1 mouse cellular context compared by ENCODE assay signal in the genomic region with DNA sequence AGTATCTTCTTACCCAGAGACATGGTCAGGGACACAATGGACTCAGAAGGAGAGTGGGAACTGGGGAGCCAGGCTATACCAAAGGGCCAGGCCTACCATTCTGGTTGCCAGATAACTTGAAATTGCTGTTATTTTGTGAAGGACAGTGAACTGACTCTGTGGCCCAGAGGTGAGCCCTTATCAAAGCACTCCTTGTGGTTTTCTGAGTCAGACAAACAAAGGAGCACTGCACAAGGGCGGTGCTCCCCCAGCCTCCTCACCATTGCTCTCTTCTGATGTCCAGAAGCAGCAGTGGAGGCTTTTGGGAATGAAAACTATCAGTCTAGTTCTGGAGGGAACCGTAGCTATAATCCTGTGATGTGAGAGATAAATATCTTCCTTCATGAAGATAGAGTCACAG.
TF ChIP-seq lines count a peak whose summit lies in the region.

No protein-coding gene starts in this region.

TF ChIP-seq in MEL, 35 proteins besides CTCF, POLR2A, EP300 and RAD21 (continued from another document):
- TF ChIP-seq SIN3A (IDR thresholded peaks at IDR 0.05; ENCODE audit: low read length) (0 out of 2 replicates have a peak, but pooled peaks have one; percentile 5), GATA1 (IDR thresholded peaks at IDR 0.05; ENCODE audit: low read depth, low read length) (peak; percentile 75), ETS1 (IDR thresholded peaks at IDR 0.05; ENCODE audit: low read depth, low read length) (0 out of 2 replicates have a peak, but pooled peaks have one; percentile 33), UBTF (IDR thresholded peaks at IDR 0.05; ENCODE audit: borderline replicate concordance, insufficient read depth, low read depth, low read length) (no peak), CHD2 (IDR thresholded peaks at IDR 0.05; ENCODE audit: low read length) (no peak)
